Mouse (Mus musculus) splenic B cell, adult 2 months (primary cell): ENCODE results near the gene C1ql3.

Experiments used
- DNase-seq: peaks from one replicate; pipeline ENCODE4 v3.0.0-alpha.2; 2011; ENCODE audit warnings: low read depth, low spot score
- H3K27me3 ChIP-seq: 2 replicates; pipeline ENCODE4 v1.6.1; 2012; ENCODE audit warnings: mild to moderate bottlenecking, low read length, moderate library complexity, mixed read lengths; ENCODE audit not compliant: control insufficient read depth, poor library complexity, insufficient read depth, severe bottlenecking
- H3K36me3 ChIP-seq: 2 replicates; pipeline ENCODE4 v1.6.1; 2012; ENCODE audit warnings: mild to moderate bottlenecking, low read length, moderate library complexity, mixed read lengths; ENCODE audit not compliant: control insufficient read depth, poor library complexity, insufficient read depth, severe bottlenecking

C1ql3 gene

GRCm38 (mm10) chr2:12984901-12985732 is 26.5 kb downstream of the C1ql3 start:
- Histone ChIP-seq H3K36me3 (no peaks in the 10 kb centered on the region), H3K27me3 (no peaks in the 10 kb centered on the region)
- no peak for DNase-seq

- Histone ChIP-seq H3K36me3 (no peaks in the 10 kb centered on the region), H3K27me3 (no peaks in the 10 kb centered on the region)
- DNase-seq = no peak
Observed at GRCm38 (mm10) chr2:12978771-12979170, 32.8 kb downstream of the C1ql3 start.

- H3K27me3 ChIP-seq = no peaks in the 10 kb centered on the region
- no peak for DNase-seq
- no peaks in the 10 kb centered on the region for H3K36me3 ChIP-seq
Observed at GRCm38 (mm10) chr2:12977367-12977766, 34.2 kb downstream of the C1ql3 start.

- no peaks in the 10 kb centered on the region for H3K27me3 ChIP-seq
- DNase-seq = no peak
- no peaks in the 10 kb centered on the region for H3K36me3 ChIP-seq
Observed at GRCm38 (mm10) chr2:12973752-12974151, 37.9 kb downstream of the C1ql3 start.

- no peak for DNase-seq
- Histone ChIP-seq H3K36me3 (no peaks in the 10 kb centered on the region), H3K27me3 (no peaks in the 10 kb centered on the region)
Observed at GRCm38 (mm10) chr2:12970049-12970724, 41.4 kb downstream of the C1ql3 start.

GRCm38 (mm10) chr2:12956703-12957424 is 54.7 kb downstream of the C1ql3 start:
- DNase-seq = no peak
- Histone ChIP-seq H3K27me3 (no peaks in the 10 kb centered on the region), H3K36me3 (no peaks in the 10 kb centered on the region)
